Mouse (Mus musculus) heart, postnatal 0 days (tissue): ENCODE results near the gene Nfasc.

Experiments
- CTCF ChIP-seq: IDR thresholded peaks from 2 replicates; pipeline ENCODE4 v1.5.1; 2016; ENCODE audit warnings: antibody characterized with exemption, control low read depth, low read depth
- EP300 ChIP-seq: IDR thresholded peaks from 2 replicates; pipeline ENCODE4 v1.6.1; 2016; ENCODE audit warnings: antibody characterized with exemption, low read depth

DNA sequence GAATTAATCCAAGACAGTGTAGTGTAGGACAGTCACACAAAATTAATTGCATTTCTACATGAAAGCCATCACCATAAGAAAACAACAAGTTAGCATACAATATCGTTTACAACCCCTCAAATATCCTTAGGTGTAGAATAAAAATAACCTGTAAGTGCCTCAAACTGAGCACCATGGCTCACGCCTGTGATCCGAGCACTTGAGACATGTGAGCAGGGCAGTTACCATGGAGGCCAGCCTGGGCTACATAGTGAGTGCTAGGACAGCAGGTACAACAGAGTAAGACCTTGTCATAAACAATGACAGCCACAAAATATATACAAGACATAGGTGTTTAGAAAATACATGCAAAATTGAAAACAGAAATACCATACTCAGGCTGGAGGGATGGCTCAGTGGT lies 68.9 kb downstream of the Nfasc start:
- no peak for TF ChIP-seq CTCF
- TF ChIP-seq EP300, result no peak
